Mouse (Mus musculus) gastrocnemius, postnatal 25 days (tissue): ENCODE results near the gene Maml2. TPM values are rescaled to one million over a fixed set of nuclear protein-coding genes. Genes with fewer than 3 reads are reported as not detected.

Experiments used
- DNase-seq: peaks from one replicate; pipeline ENCODE4 v3.0.0; 2022
- total RNA-seq, 2 experiments: library from RNA; stranded (reverse); gene quantifications; 1 replicate in 1 of 2; 2 replicates in 1 of 2; pipeline ENCODE4 v1.2.3; 2021

Maml2 gene
- total RNA-seq, 2 experiments from 2014 or later: 2.1 to 3.2 TPM

DNA sequence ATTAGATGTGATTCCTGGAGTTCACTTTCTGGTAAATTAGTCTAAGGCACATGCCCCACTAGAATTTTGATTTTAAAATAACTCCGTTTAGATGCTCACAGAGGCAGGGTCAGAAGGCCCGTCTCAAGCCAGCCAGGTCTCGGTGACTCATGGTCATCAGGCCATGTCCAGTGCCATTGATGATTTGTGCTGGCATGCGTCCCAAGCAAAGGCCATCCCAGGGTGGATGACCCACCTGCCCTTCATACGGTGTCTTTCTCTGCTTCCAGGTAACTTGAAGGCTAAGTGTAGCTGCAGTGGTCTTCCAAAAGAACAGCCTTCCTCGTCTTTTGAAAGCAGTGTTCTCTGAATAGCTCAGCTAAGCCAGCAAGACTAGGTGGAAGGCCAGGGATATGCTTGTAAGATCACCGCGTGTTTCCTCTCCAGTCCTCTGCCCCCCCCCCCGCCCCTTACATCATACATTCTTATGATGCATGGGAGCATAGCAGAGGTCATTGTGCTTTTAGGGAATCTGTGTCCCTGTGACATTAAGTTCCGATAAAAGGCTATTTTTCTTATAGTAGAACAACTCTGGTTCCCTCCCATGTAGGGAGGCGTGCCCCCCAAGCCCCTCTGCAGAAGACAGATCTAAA lies 235.4 kb downstream of the Maml2 start:
- no peak for DNase-seq

DNA sequence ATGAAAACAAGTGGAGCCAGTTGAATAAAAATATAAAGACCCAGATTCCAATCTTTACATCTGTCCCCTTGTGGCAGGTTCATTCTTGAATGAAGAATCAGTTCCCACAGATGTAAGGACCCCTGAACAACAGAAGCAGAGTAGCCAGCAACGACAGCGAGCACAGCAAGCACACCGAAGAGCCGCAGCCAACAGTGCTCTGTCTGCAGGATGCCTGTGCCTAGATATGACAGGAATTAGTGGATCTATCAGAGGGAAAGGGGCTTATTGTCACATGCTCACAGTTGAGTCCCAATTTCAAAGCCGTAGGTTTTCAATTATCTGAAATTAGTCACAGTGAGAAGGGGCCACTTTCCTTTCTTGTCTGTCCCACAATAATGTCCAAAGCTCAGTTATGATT lies 238.0 kb downstream of the Maml2 start:
- no peak for DNase-seq

DNA sequence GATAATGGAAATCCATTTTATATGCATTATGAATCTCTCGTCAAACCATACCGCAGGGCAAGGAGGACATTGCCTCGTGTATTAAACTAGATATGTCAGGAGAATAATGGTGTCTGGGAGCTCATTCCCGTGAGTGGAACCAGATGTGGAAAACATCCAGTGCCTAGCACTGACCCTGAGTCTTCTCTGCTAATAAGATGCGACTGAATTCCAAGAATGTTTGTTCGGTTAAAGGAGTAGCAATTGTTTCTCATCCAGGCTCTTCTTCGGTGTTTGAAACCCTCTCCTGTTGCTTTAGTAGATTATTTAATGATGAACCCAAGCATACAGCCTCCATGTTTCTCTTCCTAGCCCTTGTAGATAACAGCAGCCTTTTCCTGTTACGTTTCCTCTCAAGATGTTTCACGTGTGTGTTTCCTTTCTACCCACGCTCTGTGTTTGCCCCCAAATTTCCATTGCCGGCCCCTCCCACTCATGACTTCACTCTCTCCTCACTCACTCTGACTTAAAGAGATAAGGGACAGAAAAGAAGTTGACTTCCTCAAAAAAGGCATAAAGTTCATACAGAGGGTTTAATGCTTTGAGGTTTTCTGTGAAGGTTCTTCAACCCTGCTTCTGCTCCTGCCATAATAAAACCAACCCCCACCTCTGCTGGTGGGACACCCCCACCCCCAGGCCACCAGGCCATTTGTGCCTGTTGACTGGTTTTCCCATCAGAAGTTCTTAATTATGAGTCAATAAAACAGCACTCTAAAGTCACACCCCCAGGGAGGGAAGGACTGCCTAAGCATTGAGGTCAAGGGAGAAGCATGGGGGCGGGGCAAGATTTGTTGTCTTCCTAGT lies 238.9 kb downstream of the Maml2 start:
- DNase-seq: peak; percentile 25

DNA sequence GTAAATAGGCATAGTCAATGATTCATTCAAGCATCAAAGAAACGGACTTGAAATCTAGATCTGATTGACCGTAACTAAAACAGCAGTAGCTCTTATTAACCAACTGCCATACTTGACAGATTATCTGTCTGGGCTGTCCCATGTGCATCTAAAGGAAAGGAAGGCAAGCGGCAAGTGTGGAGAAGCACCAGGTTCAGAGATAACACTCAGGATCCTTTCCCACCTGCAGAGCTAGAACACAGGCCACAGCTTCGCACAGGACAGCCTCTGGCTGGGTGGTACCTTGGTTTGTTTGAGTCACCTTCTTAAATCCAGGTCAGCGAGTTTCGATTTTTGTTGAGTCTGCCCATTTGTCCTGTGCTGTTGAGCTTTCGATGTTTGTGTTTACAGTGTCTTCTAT lies 240.4 kb downstream of the Maml2 start:
- no peak for DNase-seq

DNA sequence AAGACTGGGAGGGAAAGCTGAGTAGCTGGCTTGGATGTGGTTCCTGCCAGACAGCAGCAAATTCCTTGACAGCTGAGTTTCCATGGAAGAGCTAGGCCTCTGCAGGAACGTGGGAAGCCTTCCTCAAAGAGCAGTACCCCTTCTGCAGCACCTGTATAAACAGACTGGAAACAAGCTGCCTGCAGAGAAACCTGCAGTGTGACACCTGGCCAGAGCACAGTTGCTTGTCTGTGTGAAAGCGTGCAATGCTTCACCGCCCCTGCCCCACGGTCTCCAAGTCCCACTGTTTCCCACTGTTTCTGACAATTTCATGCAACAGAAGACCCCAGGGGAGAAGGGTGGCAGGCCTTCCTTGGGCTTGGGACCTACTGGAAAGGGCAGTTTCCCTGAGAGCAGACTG lies 241.8 kb downstream of the Maml2 start:
- no peak for DNase-seq

DNA sequence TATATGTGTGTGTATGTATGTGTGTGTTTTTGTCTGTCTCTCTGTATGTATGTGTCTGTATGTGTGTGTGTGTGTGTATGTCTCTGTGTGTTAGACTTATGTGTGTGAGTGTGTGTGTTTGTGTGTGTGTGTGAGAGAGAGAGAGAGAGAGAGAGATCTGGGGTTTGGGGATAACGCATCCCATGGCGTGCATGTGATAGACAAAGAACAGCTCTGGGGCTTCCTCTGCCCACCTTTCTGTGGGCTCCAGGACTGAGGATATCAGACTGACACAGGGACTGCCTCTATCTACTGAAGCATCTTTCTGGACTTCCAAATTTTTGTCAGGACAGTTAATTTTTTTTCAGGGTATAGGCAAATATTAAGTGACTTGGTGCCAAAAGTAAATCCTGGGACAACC lies 242.5 kb downstream of the Maml2 start:
- DNase-seq: no peak

DNA sequence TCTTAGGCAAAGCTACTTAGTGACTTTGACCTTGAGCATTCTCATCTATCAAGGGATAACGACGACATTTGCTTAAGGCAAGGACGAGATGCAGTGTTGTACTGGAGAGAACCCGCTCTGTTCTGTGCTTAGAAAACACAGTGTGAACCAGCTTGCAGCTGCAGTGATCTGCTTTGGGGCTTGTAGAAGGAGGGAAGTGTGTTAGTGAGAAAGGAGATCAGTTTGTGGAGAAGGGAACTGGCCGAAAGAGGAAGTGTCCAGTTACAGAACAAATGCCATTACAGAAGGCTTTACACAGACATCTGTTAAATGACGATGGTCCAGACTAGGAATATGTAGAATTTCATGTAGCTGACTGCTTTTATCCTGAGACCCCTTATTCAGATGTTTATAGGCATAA lies 243.0 kb downstream of the Maml2 start:
- no peak for DNase-seq

DNA sequence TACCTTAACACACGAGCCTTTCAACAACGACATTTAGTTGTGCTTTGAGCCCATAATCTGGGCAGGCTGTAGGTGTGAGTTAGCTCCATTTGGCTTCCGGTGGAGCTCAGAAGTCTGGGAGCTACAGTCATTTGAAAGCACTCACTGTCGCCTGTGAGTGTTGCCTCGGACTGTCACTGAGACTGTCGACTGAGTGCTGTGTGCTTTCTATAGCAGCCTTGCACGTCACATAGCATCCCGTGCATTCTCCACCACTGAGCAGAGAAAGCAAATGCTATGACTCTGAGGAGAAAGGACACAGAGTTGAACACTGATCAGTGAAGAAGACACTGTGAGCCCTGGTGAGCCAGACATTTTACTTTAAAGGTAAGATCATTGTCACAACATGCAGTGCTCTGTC lies 245.4 kb downstream of the Maml2 start:
- no peak for DNase-seq

DNA sequence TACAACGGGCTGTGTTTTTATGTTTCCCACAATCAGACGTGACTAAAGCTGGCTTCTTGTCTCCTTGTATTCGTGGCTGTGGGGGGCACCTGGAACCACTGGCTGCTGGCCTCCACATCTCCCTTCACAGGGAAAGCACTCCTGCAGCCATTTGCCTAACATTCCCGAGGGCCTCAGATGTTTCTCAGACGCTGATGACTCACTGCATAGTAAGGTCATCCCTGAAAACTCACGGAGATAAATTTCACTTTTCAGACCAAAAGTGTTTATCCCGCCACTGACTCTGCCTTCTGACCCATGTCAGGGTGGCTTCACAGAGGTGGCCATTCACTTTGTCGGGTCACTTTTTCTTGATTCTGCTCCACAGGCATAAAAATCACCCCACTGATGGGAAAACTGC lies 246.4 kb downstream of the Maml2 start:
- no peak for DNase-seq

DNA sequence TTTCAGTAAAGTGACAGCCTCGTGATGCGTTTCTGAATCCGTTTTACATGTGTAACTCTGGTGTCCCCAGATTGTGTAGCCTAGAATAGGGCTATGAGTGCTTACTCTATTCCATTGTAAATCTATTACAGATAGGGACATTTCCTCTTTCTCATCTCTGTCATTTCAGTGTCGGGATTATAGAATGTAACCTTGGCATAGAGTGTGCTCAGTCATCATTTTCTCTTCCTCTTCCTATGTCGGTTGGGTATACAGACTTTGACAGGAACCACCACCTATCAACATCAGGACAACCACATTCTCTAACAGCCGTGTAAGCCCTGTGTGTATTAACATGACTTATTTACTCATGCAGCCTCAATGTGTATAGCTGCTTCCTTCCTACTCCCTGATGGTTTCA lies 248.0 kb downstream of the Maml2 start:
- no peak for DNase-seq

DNA sequence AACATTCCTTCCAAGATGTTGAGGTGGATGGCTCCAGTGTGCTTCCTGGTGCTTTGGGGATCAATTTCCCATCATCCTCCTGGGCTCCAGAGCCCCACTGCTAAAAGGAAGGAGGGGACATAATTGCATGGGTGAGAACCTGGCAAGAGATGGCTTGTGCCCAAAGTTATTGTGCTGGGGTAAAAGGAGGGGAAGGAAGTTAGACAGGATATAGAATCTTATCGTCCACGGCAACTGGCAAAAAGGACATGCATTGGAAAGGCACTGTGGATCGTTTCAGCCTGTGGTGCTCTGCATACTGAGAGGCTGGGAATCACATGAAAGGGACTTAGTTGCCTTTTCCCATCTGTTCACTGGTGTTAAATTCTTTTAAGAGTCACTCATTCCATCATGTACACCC lies 252.2 kb downstream of the Maml2 start:
- DNase-seq: no peak

DNA sequence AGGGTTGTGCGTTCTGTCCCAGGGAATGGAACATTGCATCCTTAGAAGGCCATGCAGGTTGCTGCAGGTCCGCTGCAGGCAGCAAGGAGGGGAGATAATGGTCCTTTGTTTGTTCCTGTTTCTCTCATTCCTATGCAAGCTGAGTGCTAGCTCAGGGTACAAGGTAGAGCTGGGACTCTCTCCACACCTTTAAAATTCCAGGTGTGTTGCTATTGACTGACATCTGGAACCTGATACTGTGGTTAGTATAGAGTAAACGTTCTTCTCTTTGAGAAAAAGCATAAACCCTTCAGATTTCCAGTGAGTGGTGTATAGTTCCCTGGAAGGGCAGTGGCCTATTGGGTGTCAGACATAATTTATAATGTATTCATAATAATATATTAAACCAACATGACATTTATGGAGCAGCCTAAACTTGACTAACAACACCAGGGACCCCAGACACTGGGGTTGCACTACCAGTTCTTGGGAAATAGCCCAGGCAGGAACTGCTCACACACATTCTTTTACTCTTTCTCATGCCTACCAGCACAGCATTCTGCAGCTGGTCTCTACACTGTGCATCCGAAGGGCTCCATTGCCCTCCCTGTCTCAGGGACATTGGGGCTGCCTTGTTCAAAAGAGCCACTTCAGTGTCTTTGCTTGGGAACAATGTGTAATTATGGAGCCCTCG lies 254.8 kb downstream of the Maml2 start:
- DNase-seq: no peak

DNA sequence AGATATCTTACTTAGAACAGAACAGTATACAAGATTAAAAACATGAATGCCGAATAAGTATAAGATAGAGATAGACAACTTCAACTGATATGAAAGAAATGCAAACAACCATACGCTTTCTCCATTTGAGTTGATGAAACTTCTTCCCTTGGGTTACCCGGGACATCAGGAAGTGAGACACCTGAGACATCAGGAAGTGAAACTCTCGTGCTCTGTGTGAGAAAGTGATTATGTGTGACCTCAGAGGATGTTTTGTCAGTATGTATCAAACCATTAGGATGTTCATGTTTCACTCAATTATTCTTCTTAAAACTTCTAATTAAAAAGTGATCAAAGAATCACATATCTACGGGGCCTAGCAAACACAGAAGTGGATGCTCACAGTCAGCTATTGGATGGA lies 257.0 kb downstream of the Maml2 start:
- DNase-seq: no peak

DNA sequence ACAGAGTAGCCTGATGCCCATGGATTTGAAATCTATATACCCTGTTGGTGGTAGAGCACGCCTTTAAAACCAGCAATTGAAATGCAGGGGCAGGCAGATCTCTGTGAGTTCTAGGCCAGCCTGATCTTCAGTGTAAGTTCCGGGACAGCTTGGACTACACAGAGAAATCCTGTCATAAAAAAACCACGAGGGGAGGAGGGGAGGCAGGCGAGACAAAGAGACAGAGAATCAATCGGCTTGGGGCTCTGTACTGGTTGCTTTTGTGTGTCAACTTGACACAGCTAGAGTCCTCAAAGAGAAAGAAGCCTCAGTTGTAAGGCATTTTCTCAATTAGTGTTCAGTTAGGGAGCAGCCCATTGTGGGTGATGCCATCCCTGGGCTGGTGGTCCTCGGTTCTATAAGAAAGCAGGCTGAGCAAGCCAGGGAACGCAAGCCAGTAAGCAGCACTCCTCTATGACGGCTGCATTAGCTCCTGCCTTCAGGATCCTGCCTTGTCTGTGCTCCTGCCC lies 258.3 kb downstream of the Maml2 start:
- no peak for DNase-seq

DNA sequence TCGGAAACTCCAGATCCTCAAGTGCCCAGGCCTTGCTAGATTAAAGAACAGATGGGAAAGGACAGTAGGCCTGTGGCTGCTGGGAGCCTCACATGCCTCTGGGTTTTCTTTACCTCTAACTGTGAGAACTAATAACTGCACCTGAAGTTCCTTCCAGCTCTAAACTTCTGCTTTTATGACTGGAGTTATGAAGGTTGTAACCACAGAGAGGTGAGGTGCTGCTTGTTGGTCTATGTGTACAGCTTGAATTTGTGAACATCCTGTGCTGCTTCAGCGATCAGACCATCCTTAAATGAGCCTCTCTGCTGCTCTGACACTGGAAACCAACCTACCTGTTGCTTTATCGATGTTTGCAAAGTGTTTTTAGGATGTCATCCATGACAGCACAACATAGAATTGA lies 258.9 kb downstream of the Maml2 start:
- no peak for DNase-seq

DNA sequence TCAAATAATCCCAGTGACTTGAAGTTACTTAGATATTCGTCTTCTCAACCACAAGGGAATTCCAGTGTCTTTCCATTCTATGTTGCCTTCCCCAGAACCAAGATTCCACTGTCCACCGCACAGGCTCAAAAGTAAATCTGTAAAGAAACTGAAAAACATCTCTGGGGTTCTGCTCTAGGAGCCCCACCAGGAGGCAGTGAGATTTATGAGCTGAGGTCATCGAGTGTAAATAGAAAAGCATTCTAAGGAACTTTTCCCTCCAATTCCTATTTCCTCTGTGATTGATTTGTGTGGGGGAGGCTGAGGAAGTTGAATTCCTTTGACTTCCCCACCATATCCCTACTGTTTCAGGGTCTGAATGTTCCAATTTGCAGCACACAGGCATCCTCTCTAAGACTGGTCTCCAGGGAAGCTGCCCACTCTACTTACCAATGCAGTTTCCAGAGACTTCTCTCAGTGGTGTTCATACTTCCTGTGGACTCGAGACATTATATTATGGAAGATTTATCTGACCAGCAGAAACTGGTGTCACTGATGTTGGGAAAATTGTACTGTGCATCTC lies 261.1 kb downstream of the Maml2 start:
- no peak for DNase-seq

DNA sequence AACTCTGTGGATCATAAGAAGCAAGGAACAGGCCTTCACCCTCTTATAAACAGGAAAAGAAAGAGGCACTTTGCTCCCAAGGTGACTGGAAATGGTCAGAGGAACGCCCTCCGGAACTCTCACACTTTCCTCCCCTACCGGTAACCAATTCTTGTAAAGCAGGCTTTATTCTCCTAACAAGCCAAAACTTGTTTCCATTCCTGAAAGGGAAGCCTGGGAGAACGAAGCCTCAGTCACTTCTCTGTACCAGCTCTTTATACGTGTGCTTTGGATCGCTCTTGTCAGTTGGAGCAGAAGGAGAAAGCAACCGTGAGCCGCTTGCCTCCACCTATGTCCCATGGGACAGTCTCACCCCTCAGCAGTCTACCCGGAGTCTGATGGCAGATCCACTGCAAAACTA lies 262.9 kb downstream of the Maml2 start:
- no peak for DNase-seq

DNA sequence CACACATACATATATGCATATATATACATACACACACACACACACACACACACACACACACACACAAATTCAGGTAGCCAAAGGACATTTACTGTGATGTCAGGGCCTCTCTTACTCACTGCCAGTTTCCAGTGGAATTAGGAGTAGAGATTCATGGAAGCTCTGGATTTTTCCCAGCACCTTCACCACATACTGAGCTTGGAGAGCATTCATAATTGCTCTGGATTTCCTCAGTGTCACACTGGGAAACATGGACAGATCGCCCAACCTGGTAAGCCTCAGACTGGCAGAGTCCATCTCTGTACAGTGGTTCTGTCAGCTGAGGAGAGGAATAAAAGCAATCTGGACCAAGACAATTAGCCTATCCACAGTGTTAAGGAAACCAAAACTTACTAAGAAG lies 263.6 kb downstream of the Maml2 start:
- DNase-seq: no peak

DNA sequence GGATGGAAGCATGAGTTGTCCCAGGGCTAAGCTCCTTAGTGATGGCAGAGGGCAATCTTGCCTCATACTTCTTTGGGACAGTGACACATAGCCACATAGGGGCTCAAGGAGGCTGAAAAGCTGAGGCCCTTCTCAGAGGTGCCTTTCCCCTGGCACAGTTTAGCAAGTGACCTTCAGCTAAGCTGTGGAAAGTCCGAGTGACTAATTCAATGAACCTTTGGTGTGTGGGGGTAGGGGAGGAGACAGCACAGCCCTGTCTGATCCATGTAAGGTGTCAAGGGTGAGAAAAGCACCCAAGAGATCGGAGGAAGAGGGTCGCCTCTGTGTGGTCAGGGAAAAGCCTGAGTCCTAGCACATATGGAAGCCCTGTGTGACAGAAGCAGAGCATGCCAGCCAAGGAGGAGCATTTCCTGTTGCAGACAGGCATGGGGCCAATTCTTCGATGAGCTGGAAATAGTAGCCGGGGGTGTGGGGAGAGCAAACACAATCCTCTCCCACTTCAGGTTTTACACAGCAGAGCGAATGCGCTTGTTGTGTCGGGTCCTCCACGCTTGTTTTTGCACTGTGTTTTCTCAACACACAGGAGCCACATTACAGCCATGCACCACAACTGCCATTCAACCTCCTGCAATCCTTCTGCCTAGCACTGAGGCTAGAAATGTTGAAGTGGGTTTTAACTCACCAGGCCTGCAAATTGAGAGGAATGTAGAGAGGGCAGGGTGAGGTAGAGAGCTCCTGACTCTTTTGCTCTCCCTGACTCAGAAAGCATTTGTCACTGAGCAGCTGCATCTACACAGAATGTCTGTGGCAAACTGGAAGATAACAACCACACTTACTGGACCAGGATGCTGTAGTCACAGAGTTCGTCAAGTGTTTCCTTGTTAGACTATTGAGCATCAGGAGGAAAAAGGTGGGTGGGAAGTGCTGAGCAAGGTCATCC lies 266.0 kb downstream of the Maml2 start:
- DNase-seq: no peak

DNA sequence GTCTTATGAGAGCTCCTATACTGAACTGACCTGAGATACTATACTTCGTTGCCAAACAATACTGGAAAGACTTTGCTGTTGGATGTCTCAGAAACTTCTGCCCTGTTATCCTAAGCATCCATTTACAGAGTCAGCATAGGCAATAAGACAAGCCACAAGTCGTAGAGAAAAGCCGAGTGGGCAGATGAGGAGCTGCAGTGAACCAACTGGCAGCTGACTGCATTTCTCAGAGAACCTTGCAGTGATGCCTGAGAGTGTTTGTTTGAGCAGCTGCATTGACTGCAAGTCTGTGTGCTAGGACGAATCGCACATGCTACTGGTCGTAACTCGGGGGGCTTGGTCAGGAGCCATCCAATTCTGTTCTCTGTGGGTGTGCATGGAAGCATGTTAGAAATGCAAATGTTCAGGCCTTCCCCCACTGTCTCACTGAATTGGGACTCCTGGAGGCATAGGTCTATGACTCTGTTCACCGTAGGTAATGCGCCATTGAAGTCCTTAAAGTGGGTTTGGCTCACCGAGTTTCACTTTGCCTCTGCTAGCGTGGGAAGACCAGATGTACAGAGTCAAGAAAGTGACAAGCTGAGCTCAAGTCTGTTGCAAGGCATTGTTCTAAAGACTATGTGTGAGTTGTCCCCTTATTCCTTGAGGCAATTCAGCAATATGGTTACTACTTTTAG lies 267.7 kb downstream of the Maml2 start:
- no peak for DNase-seq
